Mouse (Mus musculus): ENCODE results near the gene Tbck. TPM values are rescaled to one million over a fixed set of nuclear protein-coding genes. Genes with fewer than 3 reads are reported as not detected.
A peak's percentile ranks its signal among the peaks of the same experiment; 100 is the strongest.

The Tbck gene
- polyA plus RNA-seq, 1 experiment from 2014 or later: 11.3 TPM

DNA sequence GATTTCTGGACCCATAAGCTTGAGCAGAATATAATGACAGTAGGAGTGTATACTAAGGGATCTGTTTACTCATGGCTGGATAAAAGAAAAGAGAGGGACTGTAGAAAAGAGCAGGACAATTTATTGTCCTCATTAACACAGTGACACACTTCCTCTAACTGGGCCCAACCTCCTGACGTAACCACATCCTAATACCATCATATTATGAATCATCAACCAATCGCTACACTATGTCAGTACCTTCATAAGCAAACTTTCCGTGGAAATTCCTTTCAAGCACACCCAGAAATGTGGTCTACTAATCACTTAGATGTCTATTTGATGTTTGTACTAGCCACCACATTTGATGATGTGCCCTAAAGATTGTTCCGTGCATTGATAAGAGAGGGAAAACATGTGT lies 107.2 kb downstream of the Tbck start:
- TF ChIP-seq CTCF (IDR thresholded peaks at IDR 0.05): no peak
- no peak for TF ChIP-seq EP300 (IDR thresholded peaks at IDR 0.05)
- H3K9me3 ChIP-seq (ENCODE audit: low read length): peaks cover 2% of the 10 kb centered on the region; the same call in 1 of the 2 replicates
- no peak overlapping the region for H3K4me3 ChIP-seq (ENCODE audit: low read depth, low read length)
- no peak for ATAC-seq
- H3K9ac ChIP-seq (replicated peaks; ENCODE audit: low read depth): no peak overlapping the region
- no peak overlapping the region for H3K4me2 ChIP-seq (replicated peaks; ENCODE audit: low read depth, low read length)
- no peak for DNase-seq (ENCODE audit: low spot score)
- H3K36me3 ChIP-seq (ENCODE audit: insufficient read depth, low read length): no peaks in the 10 kb centered on the region
- H3K4me1 ChIP-seq (ENCODE audit: insufficient read depth, low read depth, low read length): no peaks in the 10 kb centered on the region
- no peaks in the 10 kb centered on the region for H3K27me3 ChIP-seq (replicated peaks; ENCODE audit: insufficient read depth, low read length)
- no peak overlapping the region for H3K27ac ChIP-seq (ENCODE audit: low read length)
- 78% methylated on average over 4 of the region's 4 CpGs for WGBS

DNA sequence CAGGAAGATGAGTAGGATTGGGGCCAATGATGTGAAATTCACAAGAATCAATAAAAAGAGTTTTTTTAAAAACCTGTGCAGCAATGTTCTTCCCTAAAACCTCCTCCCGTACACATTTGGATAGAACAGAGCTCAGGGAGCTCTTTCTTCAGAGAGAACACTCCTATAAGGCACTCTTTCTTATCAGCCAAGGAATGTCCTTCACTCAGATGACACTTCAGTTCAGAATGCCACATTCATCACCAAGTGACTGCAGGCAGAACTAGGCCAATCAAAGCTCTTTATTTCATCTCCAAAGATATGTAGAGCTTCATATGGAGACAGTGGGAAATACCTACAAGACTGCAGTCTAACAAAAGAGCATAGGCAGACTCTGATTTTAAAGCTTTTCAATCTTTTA lies 116.3 kb downstream of the Tbck start:
- no peak overlapping the region for H3K4me2 ChIP-seq (replicated peaks; ENCODE audit: low read depth, low read length)
- no peaks in the 10 kb centered on the region for H3K4me1 ChIP-seq (ENCODE audit: insufficient read depth, low read depth, low read length)
- ATAC-seq: peak; percentile 95
- peaks cover 3% of the 10 kb centered on the region; the same call in 1 of the 2 replicates for H3K36me3 ChIP-seq (ENCODE audit: insufficient read depth, low read length)
- no peaks in the 10 kb centered on the region for H3K27me3 ChIP-seq (replicated peaks; ENCODE audit: insufficient read depth, low read length)
- 33% methylated on average over 1 of the region's 1 CpGs for WGBS
- peak; percentile 73 for DNase-seq (ENCODE audit: low spot score)
- peaks cover 4% of the 10 kb centered on the region; the same call in 1 of the 2 replicates for H3K9me3 ChIP-seq (ENCODE audit: low read length)
- TF ChIP-seq CTCF (IDR thresholded peaks at IDR 0.05) (no peak), EP300 (IDR thresholded peaks at IDR 0.05) (peak; percentile 93)
- H3K27ac ChIP-seq (ENCODE audit: low read length): 0 out of 2 replicates have a peak overlapping the region, but pooled peaks have one; percentile 10
- no peak overlapping the region for H3K4me3 ChIP-seq (ENCODE audit: low read depth, low read length)
- no peak overlapping the region for H3K9ac ChIP-seq (replicated peaks; ENCODE audit: low read depth)

GRCm38 (mm10) chr3:132801910-132802309 lies 118.0 kb downstream of the Tbck start:
- 0 out of 2 replicates have a peak overlapping the region, but pooled peaks have one; percentile 57 for H3K27ac ChIP-seq (ENCODE audit: low read length)

GRCm38 (mm10) chr3:132807888-132808579 lies 124.1 kb downstream of the Tbck start:
- no peak for ATAC-seq
- Histone ChIP-seq H3K4me1 (ENCODE audit: insufficient read depth, low read depth, low read length) (no peaks in the 10 kb centered on the region; the same call in 1 of the 2 replicates), H3K4me3 (ENCODE audit: low read depth, low read length) (no peak overlapping the region), H3K9ac (replicated peaks; ENCODE audit: low read depth) (no peak overlapping the region), H3K4me2 (replicated peaks; ENCODE audit: low read depth, low read length) (no peak overlapping the region), H3K27me3 (replicated peaks; ENCODE audit: insufficient read depth, low read length) (no peaks in the 10 kb centered on the region), H3K9me3 (ENCODE audit: low read length) (no peaks in the 10 kb centered on the region), H3K27ac (ENCODE audit: low read length) (no peak overlapping the region), H3K36me3 (ENCODE audit: insufficient read depth, low read length) (no peaks in the 10 kb centered on the region)
- peak; percentile 49; the same call in 1 of the 2 replicates for TF ChIP-seq EP300 (IDR thresholded peaks at IDR 0.05)
- no peak for TF ChIP-seq CTCF (IDR thresholded peaks at IDR 0.05)
- WGBS: 65% methylated on average over 2 of the region's 2 CpGs
- DNase-seq (ENCODE audit: low spot score): no peak

More at GRCm38 (mm10) chr3:132801910-132802309, 118.0 kb downstream of the Tbck start:
- 69% methylated on average over 3 of the region's 3 CpGs for WGBS
- Histone ChIP-seq H3K27me3 (replicated peaks; ENCODE audit: insufficient read depth, low read length) (no peaks in the 10 kb centered on the region), H3K4me3 (ENCODE audit: low read depth, low read length) (no peak overlapping the region), H3K9ac (replicated peaks; ENCODE audit: low read depth) (no peak overlapping the region), H3K9me3 (ENCODE audit: low read length) (no peaks in the 10 kb centered on the region), H3K36me3 (ENCODE audit: insufficient read depth, low read length) (peaks cover 3% of the 10 kb centered on the region; the same call in 1 of the 2 replicates), H3K4me2 (replicated peaks; ENCODE audit: low read depth, low read length) (no peak overlapping the region), H3K4me1 (ENCODE audit: insufficient read depth, low read depth, low read length) (no peaks in the 10 kb centered on the region)
- TF ChIP-seq CTCF (IDR thresholded peaks at IDR 0.05): no peak
- TF ChIP-seq EP300 (IDR thresholded peaks at IDR 0.05): no peak
- ATAC-seq: no peak
- no peak for DNase-seq (ENCODE audit: low spot score)

DNA sequence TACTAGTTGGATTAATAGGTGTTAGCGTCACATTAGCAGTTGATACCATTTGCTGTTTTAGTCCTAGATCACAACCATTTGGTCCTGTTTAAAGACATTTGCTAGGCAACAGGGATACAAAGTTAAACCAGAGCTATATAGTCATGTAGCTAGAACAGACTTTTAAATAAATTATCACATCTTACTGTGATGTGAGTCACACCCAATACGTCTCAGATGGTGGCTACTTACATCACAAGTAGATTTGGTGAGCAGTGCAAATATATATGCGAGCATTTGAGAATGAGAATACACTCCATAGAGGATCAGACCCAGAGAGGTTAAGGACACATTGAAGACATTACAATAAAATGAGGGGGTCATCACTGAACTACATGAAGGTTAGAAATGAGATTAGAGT lies 125.0 kb downstream of the Tbck start:
- Histone ChIP-seq H3K4me1 (ENCODE audit: insufficient read depth, low read depth, low read length) (no peaks in the 10 kb centered on the region; the same call in 1 of the 2 replicates), H3K9ac (replicated peaks; ENCODE audit: low read depth) (no peak overlapping the region), H3K4me3 (ENCODE audit: low read depth, low read length) (no peak overlapping the region), H3K4me2 (replicated peaks; ENCODE audit: low read depth, low read length) (no peak overlapping the region), H3K36me3 (ENCODE audit: insufficient read depth, low read length) (no peaks in the 10 kb centered on the region), H3K27me3 (replicated peaks; ENCODE audit: insufficient read depth, low read length) (no peaks in the 10 kb centered on the region), H3K27ac (ENCODE audit: low read length) (no peak overlapping the region), H3K9me3 (ENCODE audit: low read length) (no peaks in the 10 kb centered on the region)
- ATAC-seq (no peak), DNase-seq (ENCODE audit: low spot score) (no peak)
- TF ChIP-seq EP300 (IDR thresholded peaks at IDR 0.05): no peak
- TF ChIP-seq CTCF (IDR thresholded peaks at IDR 0.05): no peak
- 88% methylated on average over 3 of the region's 3 CpGs for WGBS

GRCm38 (mm10) chr3:132811791-132812190 lies 127.8 kb downstream of the Tbck start:
- Histone ChIP-seq H3K9me3 (ENCODE audit: low read length) (no peaks in the 10 kb centered on the region), H3K27ac (ENCODE audit: low read length) (peak overlapping the region; percentile 32; the same call in 1 of the 2 replicates), H3K4me1 (ENCODE audit: insufficient read depth, low read depth, low read length) (no peaks in the 10 kb centered on the region; the same call in 1 of the 2 replicates), H3K9ac (replicated peaks; ENCODE audit: low read depth) (no peak overlapping the region), H3K27me3 (replicated peaks; ENCODE audit: insufficient read depth, low read length) (no peaks in the 10 kb centered on the region), H3K4me2 (replicated peaks; ENCODE audit: low read depth, low read length) (no peak overlapping the region), H3K36me3 (ENCODE audit: insufficient read depth, low read length) (no peaks in the 10 kb centered on the region), H3K4me3 (ENCODE audit: low read depth, low read length) (no peak overlapping the region)
- TF ChIP-seq EP300 (IDR thresholded peaks at IDR 0.05) (no peak), CTCF (IDR thresholded peaks at IDR 0.05) (no peak)
- WGBS: 35% methylated on average over 5 of the region's 5 CpGs
- ATAC-seq: peak; percentile 31
- peak; percentile 43 for DNase-seq (ENCODE audit: low spot score)
